Mouse (Mus musculus) WW6 (cell line): ENCODE measurements at regions not wholly inside any gene's neighbourhood (a gene's known extent, or its start where the extent isn't known, plus 50 kb on each side); places are given as distances from the start of the nearest gene placed in this dataset.
A peak's percentile ranks its signal among the peaks of the same experiment; 100 is the strongest.

Experiments used
- DNase-seq: peaks from one replicate; pipeline ENCODE4 v3.0.0-alpha.2; 2013; ENCODE audit warnings: low read depth, low spot score

DNA sequence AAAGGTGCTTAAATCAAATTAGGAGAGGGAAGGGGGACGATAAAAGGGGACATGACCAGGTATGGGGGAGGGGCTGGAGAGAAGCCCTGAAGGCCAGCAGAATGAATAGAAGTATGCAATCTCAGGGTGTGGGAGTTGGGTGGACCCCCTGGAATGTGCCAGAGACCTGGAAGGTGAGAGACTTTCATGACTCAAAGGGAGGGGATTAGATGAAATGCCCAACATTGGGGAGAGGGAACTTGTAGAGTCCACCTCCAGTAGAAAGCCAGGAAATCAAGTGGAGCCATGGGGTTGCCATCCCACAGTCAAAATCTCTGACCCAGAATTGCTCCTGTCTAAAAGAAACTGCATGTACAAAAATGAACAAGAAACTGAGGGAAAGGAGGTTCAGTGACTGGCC is 666.5 kb downstream of the Cps1 start:
- no peak for DNase-seq

DNA sequence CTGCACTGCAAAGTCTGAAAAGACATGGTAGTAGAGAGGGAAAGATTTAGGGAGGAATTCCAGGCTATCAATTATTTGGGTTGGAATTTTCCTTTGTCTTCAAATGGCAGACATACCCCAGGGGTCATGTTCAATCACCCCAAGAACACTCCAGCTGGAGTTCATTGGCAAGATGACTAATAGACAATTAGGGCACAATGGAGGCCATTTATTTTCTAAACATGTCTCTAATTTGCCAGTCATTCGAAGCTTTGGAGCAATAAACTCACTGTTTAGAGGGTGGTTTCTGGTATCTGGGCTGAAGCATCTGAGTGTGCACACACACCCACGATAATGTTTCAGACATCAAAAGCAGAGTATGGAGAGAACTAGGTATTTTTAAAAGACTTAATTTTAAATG is 672.2 kb downstream of the Cps1 start:
- DNase-seq = no peak

- no peak for DNase-seq
Observed at GRCm38 (mm10) chr1:67795478-67795877, 672.7 kb downstream of the Cps1 start.

- DNase-seq = no peak
Observed at GRCm38 (mm10) chr1:67803292-67803691, 680.5 kb downstream of the Cps1 start.

- DNase-seq = no peak
Observed at GRCm38 (mm10) chr1:67820092-67820491, 697.3 kb downstream of the Cps1 start.

GRCm38 (mm10) chr1:67848006-67848405 is 725.2 kb downstream of the Cps1 start:
- DNase-seq = no peak

- DNase-seq = no peak
Observed at GRCm38 (mm10) chr1:67893510-67893909, 770.7 kb downstream of the Cps1 start.

- DNase-seq = no peak
Observed at GRCm38 (mm10) chr1:67894749-67895293, 772.0 kb downstream of the Cps1 start.

DNA sequence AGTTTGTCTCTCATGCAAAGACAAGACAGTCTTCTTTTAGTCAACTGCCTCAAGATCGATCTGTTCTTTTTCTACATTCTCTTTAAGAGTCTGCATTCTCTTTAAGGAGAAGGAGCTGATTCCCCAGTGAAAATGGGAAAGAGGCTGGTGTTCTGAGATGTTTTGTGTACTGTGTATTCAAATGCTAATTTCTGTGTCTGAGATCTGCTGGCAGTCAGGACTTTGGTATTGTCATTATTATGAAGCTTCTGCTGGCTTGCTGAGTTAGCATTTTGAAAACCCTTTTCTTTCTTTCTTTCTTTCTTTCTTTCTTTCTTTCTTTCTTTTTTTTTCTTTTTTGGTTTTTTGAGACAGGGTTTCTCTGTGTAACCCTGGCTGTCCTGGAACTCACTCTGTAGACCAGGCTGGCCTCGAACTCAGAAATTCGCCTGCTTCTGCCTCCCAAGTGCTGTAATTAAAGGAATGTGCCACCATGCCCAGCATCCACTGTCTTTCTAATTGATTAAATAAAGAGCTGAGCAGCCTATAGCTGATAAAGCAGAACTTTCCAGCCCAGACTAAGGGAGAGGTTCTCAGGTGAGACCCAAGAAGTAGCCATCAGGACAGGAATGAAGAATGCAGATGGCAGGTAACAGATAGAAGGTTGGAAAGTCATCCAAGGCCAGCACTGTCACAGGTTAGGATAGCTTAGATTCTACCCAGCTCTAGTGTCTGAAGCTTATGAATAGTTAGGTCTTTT is 813.1 kb downstream of the Cps1 start:
- peak; percentile 31 for DNase-seq

DNA sequence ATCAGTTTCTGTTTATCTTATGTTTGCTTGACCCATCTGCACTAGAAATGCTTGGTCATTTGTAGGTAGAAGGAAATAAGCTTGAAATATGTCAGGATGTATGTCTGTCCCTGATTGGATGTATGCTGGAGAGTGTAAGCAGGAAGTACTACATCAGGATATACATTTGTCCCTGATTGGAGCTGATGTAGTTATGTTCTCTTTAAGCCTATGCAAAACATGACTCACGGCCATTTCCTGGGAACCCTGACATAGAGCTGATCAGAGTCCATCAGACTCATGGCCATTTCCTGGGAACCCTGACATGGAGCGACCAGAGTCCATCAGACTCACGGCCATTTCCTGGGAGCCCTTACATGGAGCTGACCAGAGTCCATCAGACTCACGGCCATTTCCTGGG is 858.6 kb downstream of the Cps1 start:
- DNase-seq = no peak
